Mouse (Mus musculus) ES-E14 (cell line): ENCODE data around the gene Atrn.

Experiments used
- CHD2 ChIP-seq: IDR thresholded peaks from 2 replicates; pipeline ENCODE4 v1.6.1; 2014; ENCODE audit warnings: mild to moderate bottlenecking, low read depth, low read length, inconsistent platforms
- ZC3H11A ChIP-seq: IDR thresholded peaks from 2 replicates; pipeline ENCODE4 v1.6.1; 2012; ENCODE audit warnings: low read depth, mild to moderate bottlenecking, inconsistent platforms, low read length, borderline replicate concordance

DNA sequence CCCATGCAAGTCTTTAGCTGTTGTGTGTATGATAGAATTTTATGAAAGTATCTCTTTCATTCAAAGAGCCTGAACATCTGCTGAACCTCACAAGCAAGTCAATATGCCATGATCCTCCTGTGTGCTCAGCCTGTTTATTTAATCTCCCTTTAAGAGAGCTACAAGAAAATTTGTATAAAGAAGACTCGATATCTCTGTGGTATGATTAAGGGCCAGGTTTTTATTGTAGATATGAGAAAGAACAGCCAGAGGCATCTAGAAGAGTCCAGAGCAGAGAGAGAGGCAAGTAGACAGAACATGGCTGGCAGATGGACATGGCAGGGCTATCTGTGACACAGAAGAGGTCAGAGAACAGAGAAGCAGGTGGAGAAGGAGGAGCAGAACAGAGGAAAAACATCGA is 139.7 kb downstream of the Atrn start:
- TF ChIP-seq CHD2 (no peak), ZC3H11A (no peak)
